Mouse (Mus musculus): ENCODE measurements around the gene C130050O18Rik.

Gene C130050O18Rik

GRCm38 (mm10) chr5:139397359-139397916, 7.6 kb upstream of the C130050O18Rik start:
- DNase-seq (ENCODE audit: low read depth, low spot score): no peak

GRCm38 (mm10) chr5:139397959-139398753, 6.9 kb upstream of the C130050O18Rik start:
- DNase-seq (ENCODE audit: low read depth, low spot score): peak; percentile 98

GRCm38 (mm10) chr5:139398786-139399185, 6.3 kb upstream of the C130050O18Rik start:
- no peak for DNase-seq (ENCODE audit: low read depth, low spot score)

- DNase-seq (ENCODE audit: low read depth, low spot score): no peak
Measured at GRCm38 (mm10) chr5:139399991-139400390, 5.1 kb upstream of the C130050O18Rik start.

- peak; percentile 60 for DNase-seq (ENCODE audit: low read depth, low spot score)
Measured at GRCm38 (mm10) chr5:139402106-139402505, 3.0 kb upstream of the C130050O18Rik start.

GRCm38 (mm10) chr5:139403692-139404260, 1.3 kb upstream of the C130050O18Rik start:
- no peak for DNase-seq (ENCODE audit: low read depth, low spot score)

GRCm38 (mm10) chr5:139405478-139405877, 398 bp downstream of the C130050O18Rik start:
- DNase-seq (ENCODE audit: low read depth, low spot score): no peak

- no peak for DNase-seq (ENCODE audit: low read depth, low spot score)
Measured at GRCm38 (mm10) chr5:139405953-139406352, 873 bp downstream of the C130050O18Rik start.

- DNase-seq (ENCODE audit: low read depth, low spot score): no peak
Measured at GRCm38 (mm10) chr5:139407121-139407885, 2.2 kb downstream of the C130050O18Rik start.

GRCm38 (mm10) chr5:139408511-139408910, 3.4 kb downstream of the C130050O18Rik start:
- peak; percentile 64 for DNase-seq (ENCODE audit: low read depth, low spot score)

- DNase-seq (ENCODE audit: low read depth, low spot score): no peak
Measured at GRCm38 (mm10) chr5:139409412-139409811, 4.3 kb downstream of the C130050O18Rik start.

- DNase-seq (ENCODE audit: low read depth, low spot score): no peak
Measured at GRCm38 (mm10) chr5:139410056-139410455, 5.0 kb downstream of the C130050O18Rik start.

GRCm38 (mm10) chr5:139411117-139411516, 6.0 kb downstream of the C130050O18Rik start:
- DNase-seq (ENCODE audit: low read depth, low spot score): peak; percentile 63

- DNase-seq (ENCODE audit: low read depth, low spot score): no peak
Measured at GRCm38 (mm10) chr5:139411665-139412314, 6.7 kb downstream of the C130050O18Rik start.

- no peak for DNase-seq (ENCODE audit: low read depth, low spot score)
Measured at GRCm38 (mm10) chr5:139413545-139413944, 8.5 kb downstream of the C130050O18Rik start.

- DNase-seq (ENCODE audit: low read depth, low spot score): no peak
Measured at GRCm38 (mm10) chr5:139415001-139415400, 9.9 kb downstream of the C130050O18Rik start.

GRCm38 (mm10) chr5:139416942-139417341, 11.9 kb downstream of the C130050O18Rik start:
- DNase-seq (ENCODE audit: low read depth, low spot score): no peak

GRCm38 (mm10) chr5:139417480-139417879, 12.4 kb downstream of the C130050O18Rik start:
- no peak for DNase-seq (ENCODE audit: low read depth, low spot score)

GRCm38 (mm10) chr5:139418110-139418509, 13.0 kb downstream of the C130050O18Rik start:
- no peak for DNase-seq (ENCODE audit: low read depth, low spot score)

- no peak for DNase-seq (ENCODE audit: low read depth, low spot score)
Measured at GRCm38 (mm10) chr5:139418633-139419032, 13.6 kb downstream of the C130050O18Rik start.
